11 mouse cellular contexts compared by ENCODE assay signal in genomic region chr5:118051981-118052662, GRCm38 (mm10). TPM values are rescaled to one million over a fixed set of nuclear protein-coding genes. Genes with fewer than 3 reads are reported as not detected.
DNase-seq lines count a peak whose midpoint lies in the region; ATAC-seq and TF ChIP-seq lines count a peak whose summit lies in the region.
"Had no signal": no experiment of that assay in that cellular context is flagged by ENCODE, and none has a peak within 500 bp of the region (broad histone marks: within the 10 kb centered on the region; RNA-seq: fewer than 3 reads in every experiment).

No protein-coding gene starts in this region.

- peak overlapping the region; percentile 41; the same call in 1 of the 2 replicates for H3K27ac ChIP-seq in kidney, adult 2 months (ENCODE audit: insufficient read depth, low read depth, low read length)
- H3K27ac ChIP-seq in stomach, embryonic 16.5 days (ENCODE audit: low read length) = peak overlapping the region; percentile 69; the same call in 1 of the 2 replicates
- H3K27ac ChIP-seq in midbrain, embryonic 10.5 days (replicated peaks) = no peak overlapping the region
- H3K27ac ChIP-seq: hindbrain, embryonic 14.5 days; liver, embryonic 15.5 days; midbrain, embryonic 12.5 days had no signal

- no peak for TF ChIP-seq POLR2A in kidney, adult 2 months (IDR thresholded peaks at IDR 0.05; ENCODE audit: low read depth, low read length)

- H3K9me3 ChIP-seq in stomach, embryonic 16.5 days (replicated peaks; ENCODE audit: control insufficient read depth, low read length) = no peaks in the 10 kb centered on the region
- no peaks in the 10 kb centered on the region for H3K9me3 ChIP-seq in midbrain, embryonic 10.5 days (replicated peaks)
- H3K9me3 ChIP-seq: liver, embryonic 15.5 days; midbrain, embryonic 12.5 days had no signal

- H3K9ac ChIP-seq in stomach, embryonic 16.5 days (ENCODE audit: low read length) = no peak overlapping the region
- H3K9ac ChIP-seq: hindbrain, embryonic 14.5 days; liver, embryonic 15.5 days; midbrain, embryonic 12.5 days had no signal

- H3K4me1 ChIP-seq in kidney, adult 2 months (ENCODE audit: control insufficient read depth, insufficient read depth, low read length) = no peaks in the 10 kb centered on the region
- no peaks in the 10 kb centered on the region for H3K4me1 ChIP-seq in stomach, embryonic 16.5 days (ENCODE audit: control insufficient read depth, insufficient read depth, low read length)
- H3K4me1 ChIP-seq in midbrain, embryonic 10.5 days = peaks cover 8% of the 10 kb centered on the region
- H3K4me1 ChIP-seq: liver, embryonic 15.5 days had no signal

- no peak for TF ChIP-seq CTCF in kidney, adult 2 months (conservative IDR thresholded peaks at IDR 0.05; ENCODE audit: insufficient read depth, insufficient read length, low read depth, low read length)

- no peak overlapping the region for H3K4me2 ChIP-seq in stomach, embryonic 16.5 days (ENCODE audit: low read depth, low read length)
- H3K4me2 ChIP-seq: hindbrain, embryonic 14.5 days; liver, embryonic 15.5 days; midbrain, embryonic 12.5 days had no signal

- ATAC-seq in stomach, embryonic 16.5 days (ENCODE audit: insufficient read depth, low FRiP score) = peak; percentile 87

- 27% methylated on average over 8 of the region's 8 CpGs for WGBS in kidney, adult 2 months
- WGBS in stomach, embryonic 16.5 days = 62% methylated on average over 8 of the region's 8 CpGs
- WGBS in midbrain, embryonic 10.5 days = 90% methylated on average over 8 of the region's 8 CpGs

- no peaks in the 10 kb centered on the region for H3K36me3 ChIP-seq in kidney, adult 2 months (ENCODE audit: control insufficient read depth, insufficient read depth, low read length)
- H3K36me3 ChIP-seq in stomach, embryonic 16.5 days (ENCODE audit: control insufficient read depth, insufficient read depth, low read length) = no peaks in the 10 kb centered on the region
- no peaks in the 10 kb centered on the region for H3K36me3 ChIP-seq in midbrain, embryonic 10.5 days
- H3K36me3 ChIP-seq: liver, embryonic 15.5 days; midbrain, embryonic 12.5 days had no signal

- H3K4me3 ChIP-seq in kidney, adult 2 months (ENCODE audit: insufficient read depth, low read depth, low read length) = no peak overlapping the region
- no peak overlapping the region for H3K4me3 ChIP-seq in stomach, embryonic 16.5 days (replicated peaks; ENCODE audit: low read length)
- H3K4me3 ChIP-seq in midbrain, embryonic 10.5 days = no peak overlapping the region
- H3K4me3 ChIP-seq: liver, embryonic 15.5 days; midbrain, embryonic 12.5 days had no signal

- peak; percentile 30 for DNase-seq in lung, postnatal 14 days
- DNase-seq in lung, postnatal 4 days = no peak
- peak; percentile 85 to 91 for DNase-seq in cerebellum, postnatal 25 days
- peak; percentile 90 for DNase-seq in kidney, adult 2 months
- DNase-seq in midbrain, embryonic 10.5 days (ENCODE audit: low spot score) = no peak
- DNase-seq in right cerebral cortex, postnatal 36 days (ENCODE audit: low spot score in 2 of 2) = no peak
- DNase-seq: thymus, postnatal 36 days had no signal

- H3K27me3 ChIP-seq in kidney, adult 2 months (replicated peaks; ENCODE audit: control insufficient read depth, insufficient read depth, low read length) = no peaks in the 10 kb centered on the region
- H3K27me3 ChIP-seq in stomach, embryonic 16.5 days (ENCODE audit: control insufficient read depth, insufficient read depth, low read length) = no peaks in the 10 kb centered on the region
- H3K27me3 ChIP-seq in midbrain, embryonic 10.5 days (ENCODE audit: low read depth, poor library complexity, severe bottlenecking) = no peaks in the 10 kb centered on the region
- H3K27me3 ChIP-seq: liver, embryonic 15.5 days; midbrain, embryonic 12.5 days had no signal

RNA-seq across cellular contexts. Expression of gene Tesc, which starts 24.6 kb away (rescaled TPM):
- 33.3 and 38.1 TPM in 2 replicates for polyA plus RNA-seq in kidney, adult 2 months (2012; rRNA removed)
- polyA plus RNA-seq in stomach, embryonic 16.5 days (2015; fragmentation: Nextera tagmentation; extraction: Ambion mirVana) = 26.1 and 27.4 TPM in 2 replicates
- 0.82 and 0.90 TPM in 2 replicates for polyA plus RNA-seq in midbrain, embryonic 10.5 days (2016; fragmentation: Nextera tagmentation; extraction: Ambion mirVana)

Comparison
In these comparisons a context has a peak if more than half of its experiments do, and no peak if none do; other contexts are left out.
1. DNase-seq: peak in lung, postnatal 14 days (single experiment), cerebellum, postnatal 25 days (2 of 2) and kidney, adult 2 months (single experiment); none in lung, postnatal 4 days (0 of 2), midbrain, embryonic 10.5 days (single experiment) and right cerebral cortex, postnatal 36 days (0 of 2).
2. RNA of gene Tesc, which starts 24.6 kb away (polyA plus RNA-seq): 33.3 to 38.1 TPM in kidney, adult 2 months and 26.1 to 27.4 TPM in stomach, embryonic 16.5 days; 0.82 to 0.90 TPM in midbrain, embryonic 10.5 days; every median in the first group is over 10 times any median in the second.